Mouse (Mus musculus) hindbrain, embryonic 14.5 days (tissue): ENCODE data around the gene Prkca. TPM values are rescaled to one million over a fixed set of nuclear protein-coding genes. Genes with fewer than 3 reads are reported as not detected.
A peak's percentile ranks its signal among the peaks of the same experiment; 100 is the strongest.

Experiments
- ATAC-seq: fragments of 200-750 bp; cut with Nextera tagmentation; 2 replicates; pipeline ENCODE4 v1.8.0; 2017; ENCODE audit warnings: moderate number of reproducible peaks, mild to moderate bottlenecking, moderate TSS enrichment, moderate library complexity; ENCODE audit not compliant: low FRiP score
- DNase-seq: peaks from one replicate; pipeline ENCODE4 v3.0.0-alpha.2; 2015; ENCODE audit warnings: low spot score
- H3K27ac ChIP-seq: fragments of 300-500 bp; sonication (generic); 2 replicates; pipeline ENCODE4 v1.5.1; 2014; ENCODE audit warnings: mild to moderate bottlenecking, moderate library complexity
- H3K27me3 ChIP-seq: fragments of 300-500 bp; sonication (generic); 2 replicates; pipeline ENCODE4 v1.6.1; 2014; ENCODE audit warnings: mild to moderate bottlenecking, low read length, mixed read lengths; ENCODE audit not compliant: control insufficient read depth, insufficient read depth
- H3K36me3 ChIP-seq: fragments of 300-500 bp; sonication (generic); replicated peaks from 2 replicates; pipeline ENCODE4 v1.6.1; 2014; ENCODE audit not compliant: control insufficient read depth, insufficient read depth
- H3K4me1 ChIP-seq: fragments of 300-500 bp; sonication (generic); replicated peaks from 2 replicates; pipeline ENCODE4 v1.6.1; 2014; ENCODE audit warnings: antibody characterized with exemption, low read length, mixed read lengths; ENCODE audit not compliant: control insufficient read depth, insufficient read depth
- H3K4me2 ChIP-seq: fragments of 300-500 bp; sonication (generic); replicated peaks from 2 replicates; pipeline ENCODE4 v1.6.1; 2014; ENCODE audit warnings: mild to moderate bottlenecking, moderate library complexity
- H3K4me3 ChIP-seq: fragments of 300-500 bp; sonication (generic); replicated peaks from 2 replicates; pipeline ENCODE4 v1.5.1; 2014; ENCODE audit warnings: mild to moderate bottlenecking, low read length
- H3K9ac ChIP-seq: fragments of 300-500 bp; sonication (generic); 2 replicates; pipeline ENCODE4 v1.6.1; 2014
- H3K9me3 ChIP-seq: fragments of 300-500 bp; sonication (generic); 2 replicates; pipeline ENCODE4 v1.6.1; 2016; ENCODE audit warnings: low read length; ENCODE audit not compliant: control insufficient read depth
- WGBS: fragments of 180-500 bp; shearing (Covaris S2); extraction: QIAGEN DNeasy Blood & Tissue Kit; methylation state at CpG from one replicate; pipeline ENCODE4 v1.1.7; 2014; 5-methylcytosine and 5-hydroxymethylcytosine counted together
- polyA plus RNA-seq: library from polyadenylated mRNA; unstranded; fragments of >200 nt; fragmentation: Nextera tagmentation; extraction: Ambion mirVana; gene quantifications from 2 replicates; pipeline ENCODE4 v1.2.1, GENCODE M21; 2014

Prkca gene
- polyA plus RNA-seq, 1 experiment from 2014 or later, result 9.1 TPM

- Histone ChIP-seq H3K36me3 (no peaks in the 10 kb centered on the region), H3K4me2 (no peak overlapping the region), H3K9me3 (0 out of 2 replicates have a peak, but pooled peaks cover 6% of the 10 kb centered on the region), H3K4me3 (no peak overlapping the region), H3K27ac (peak overlapping the region; percentile 59; the same call in 1 of the 2 replicates), H3K27me3 (no peaks in the 10 kb centered on the region), H3K9ac (no peak overlapping the region), H3K4me1 (0 out of 2 replicates have a peak, but pooled peaks cover 11% of the 10 kb centered on the region)
- WGBS, result 84% methylated on average over 1 of the region's 1 CpGs
- ATAC-seq (no peak), DNase-seq (no peak)
Measured at GRCm38 (mm10) chr11:108162639-108163038, 181.1 kb downstream of the Prkca start.

DNA sequence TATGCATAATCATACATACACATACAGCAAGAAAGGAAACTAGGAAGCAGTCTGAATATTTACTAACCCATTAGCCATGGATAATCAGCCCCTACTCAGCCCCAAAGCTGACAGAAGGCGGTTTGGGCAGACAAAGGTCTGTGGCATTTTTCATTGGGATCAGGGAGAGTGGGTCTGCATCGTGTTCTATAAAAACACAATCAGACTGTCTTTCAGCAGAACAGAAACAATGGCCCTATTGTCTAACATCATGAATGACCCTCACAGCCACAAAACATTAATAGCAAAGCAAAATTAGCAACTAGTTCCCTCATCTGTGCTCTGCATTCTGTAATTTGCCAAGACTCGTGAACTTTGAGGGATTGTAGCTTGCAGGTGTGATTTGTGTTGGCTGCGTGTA is 181.6 kb downstream of the Prkca start:
- Histone ChIP-seq H3K9me3 (0 out of 2 replicates have a peak, but pooled peaks cover 6% of the 10 kb centered on the region), H3K9ac (no peak overlapping the region), H3K4me3 (no peak overlapping the region), H3K27ac (peak overlapping the region; percentile 59; the same call in 1 of the 2 replicates), H3K4me1 (0 out of 2 replicates have a peak, but pooled peaks cover 11% of the 10 kb centered on the region), H3K36me3 (no peaks in the 10 kb centered on the region), H3K27me3 (no peaks in the 10 kb centered on the region), H3K4me2 (no peak overlapping the region)
- DNase-seq (no peak), ATAC-seq (no peak)
- 17% methylated on average over 4 of the region's 4 CpGs for WGBS

DNA sequence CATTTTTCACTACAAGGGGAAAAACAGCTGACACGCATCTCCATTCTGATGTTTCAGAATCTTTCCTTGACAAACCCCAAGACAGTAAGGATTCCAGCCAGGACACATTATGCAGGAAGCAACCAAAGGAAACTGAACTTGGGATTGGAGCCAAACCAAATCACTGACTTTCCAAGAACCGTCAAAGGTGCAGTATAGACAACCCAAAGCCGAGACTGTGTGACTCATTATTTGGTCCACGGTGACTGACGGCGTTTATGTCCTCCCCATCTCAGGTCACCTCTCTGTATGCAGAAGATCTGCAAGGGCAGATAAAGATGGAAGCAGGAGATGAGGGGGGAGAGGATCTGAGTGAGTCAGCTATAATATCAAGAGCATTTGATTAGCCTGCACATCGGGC is 183.7 kb downstream of the Prkca start:
- no peak overlapping the region for H3K27ac ChIP-seq
- no peaks in the 10 kb centered on the region for H3K36me3 ChIP-seq
- H3K4me2 ChIP-seq, result no peak overlapping the region
- 0 out of 2 replicates have a peak, but pooled peaks cover 6% of the 10 kb centered on the region for H3K9me3 ChIP-seq
- H3K4me3 ChIP-seq, result no peak overlapping the region
- ATAC-seq (no peak), DNase-seq (no peak)
- H3K4me1 ChIP-seq, result 0 out of 2 replicates have a peak, but pooled peaks cover 11% of the 10 kb centered on the region
- H3K27me3 ChIP-seq, result no peaks in the 10 kb centered on the region
- WGBS, result 85% methylated on average over 7 of the region's 7 CpGs
- H3K9ac ChIP-seq, result no peak overlapping the region

DNA sequence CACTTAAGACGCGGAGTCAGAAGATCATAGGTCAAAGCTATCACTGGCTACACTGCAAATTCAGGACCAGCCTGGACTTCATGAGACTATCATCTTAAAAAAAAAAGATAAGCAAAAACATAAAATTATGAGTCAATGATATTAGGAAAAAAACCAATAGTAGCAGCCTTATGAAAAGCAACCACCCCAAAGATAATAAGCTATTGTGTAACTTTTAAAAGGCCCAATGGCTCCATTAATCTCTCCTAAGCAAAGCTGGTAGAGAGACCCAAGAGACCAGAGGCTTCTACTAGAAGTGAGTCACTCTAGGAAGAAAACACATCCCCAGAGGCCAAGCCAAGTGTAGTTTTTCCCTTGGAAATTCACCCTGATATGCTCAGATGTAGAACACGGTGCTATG is 185.7 kb downstream of the Prkca start:
- Histone ChIP-seq H3K4me3 (no peak overlapping the region), H3K4me2 (no peak overlapping the region), H3K4me1 (0 out of 2 replicates have a peak, but pooled peaks cover 10% of the 10 kb centered on the region), H3K9me3 (0 out of 2 replicates have a peak, but pooled peaks cover 6% of the 10 kb centered on the region), H3K27me3 (no peaks in the 10 kb centered on the region), H3K36me3 (no peaks in the 10 kb centered on the region), H3K9ac (no peak overlapping the region), H3K27ac (no peak overlapping the region)
- DNase-seq (no peak), ATAC-seq (no peak)
- 96% methylated on average over 3 of the region's 3 CpGs for WGBS

GRCm38 (mm10) chr11:108157074-108157473 is 186.7 kb downstream of the Prkca start:
- Histone ChIP-seq H3K36me3 (no peaks in the 10 kb centered on the region), H3K9ac (no peak overlapping the region), H3K27ac (no peak overlapping the region), H3K4me1 (peaks cover 2% of the 10 kb centered on the region; the same call in 1 of the 2 replicates), H3K4me3 (no peak overlapping the region), H3K4me2 (no peak overlapping the region), H3K27me3 (no peaks in the 10 kb centered on the region), H3K9me3 (0 out of 2 replicates have a peak, but pooled peaks cover 6% of the 10 kb centered on the region)
- ATAC-seq (no peak), DNase-seq (no peak)
- 95% methylated on average over 5 of the region's 5 CpGs for WGBS

DNA sequence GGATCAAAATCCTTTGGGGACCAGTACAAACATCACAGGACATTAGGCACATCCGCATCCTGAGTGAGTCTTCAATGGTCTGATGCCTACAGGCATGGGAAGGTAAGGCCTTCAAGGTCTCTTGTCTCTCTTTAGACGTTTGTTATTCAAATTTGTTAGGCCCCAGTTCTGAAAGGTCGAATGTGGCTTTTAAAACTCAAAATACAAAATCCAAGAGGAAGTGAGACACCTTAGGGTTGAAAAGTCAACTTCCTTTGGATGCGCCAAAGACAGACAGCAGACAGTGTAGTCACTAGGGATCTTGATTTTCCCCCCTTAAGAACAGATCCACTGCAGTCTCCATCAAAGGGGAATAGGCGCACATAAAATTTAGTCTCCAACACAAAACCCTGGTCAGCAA is 187.6 kb downstream of the Prkca start:
- no peak for DNase-seq
- no peaks in the 10 kb centered on the region; the same call in 1 of the 2 replicates for H3K4me1 ChIP-seq
- WGBS, result 80% methylated on average over 5 of the region's 5 CpGs
- no peak overlapping the region for H3K9ac ChIP-seq
- 0 out of 2 replicates have a peak, but pooled peaks cover 6% of the 10 kb centered on the region for H3K9me3 ChIP-seq
- no peaks in the 10 kb centered on the region for H3K36me3 ChIP-seq
- H3K4me3 ChIP-seq, result no peak overlapping the region
- H3K27me3 ChIP-seq, result no peaks in the 10 kb centered on the region
- no peak overlapping the region for H3K4me2 ChIP-seq
- no peak overlapping the region for H3K27ac ChIP-seq
- no peak for ATAC-seq

DNA sequence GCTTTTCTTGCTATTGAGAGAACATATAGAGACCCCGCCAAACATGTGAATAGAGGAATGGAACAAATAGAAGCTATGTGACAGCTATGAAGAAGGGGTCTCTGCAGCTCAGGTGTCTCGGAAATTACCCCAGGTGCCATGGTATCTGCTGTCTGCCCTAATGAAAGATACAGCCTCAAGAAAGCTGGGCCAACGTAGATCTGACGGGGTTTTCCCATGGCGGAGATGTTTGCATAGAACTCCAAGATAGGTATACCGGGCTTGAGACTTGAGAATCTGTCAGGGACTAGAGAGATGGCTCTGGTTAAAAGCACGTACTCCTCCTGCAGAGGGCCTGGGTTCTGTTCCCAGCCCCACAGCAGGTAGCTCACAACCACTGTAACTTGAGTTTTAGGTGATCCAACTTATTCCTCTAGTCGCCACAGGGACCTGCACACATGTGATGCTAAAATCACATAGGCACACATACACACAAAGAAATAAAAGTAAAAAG is 188.6 kb downstream of the Prkca start:
- H3K4me3 ChIP-seq, result no peak overlapping the region
- H3K27ac ChIP-seq, result no peak overlapping the region
- H3K36me3 ChIP-seq, result no peaks in the 10 kb centered on the region
- ATAC-seq (no peak), DNase-seq (no peak)
- WGBS, result 97% methylated on average over 8 of the region's 8 CpGs
- no peak overlapping the region for H3K9ac ChIP-seq
- 0 out of 2 replicates have a peak, but pooled peaks cover 6% of the 10 kb centered on the region for H3K9me3 ChIP-seq
- H3K4me2 ChIP-seq, result no peak overlapping the region
- peaks cover 6% of the 10 kb centered on the region for H3K4me1 ChIP-seq
- no peaks in the 10 kb centered on the region for H3K27me3 ChIP-seq

GRCm38 (mm10) chr11:108153997-108154841 is 189.5 kb downstream of the Prkca start:
- Histone ChIP-seq H3K27ac (no peak overlapping the region), H3K9ac (no peak overlapping the region), H3K9me3 (0 out of 2 replicates have a peak, but pooled peaks cover 6% of the 10 kb centered on the region), H3K27me3 (no peaks in the 10 kb centered on the region), H3K4me3 (no peak overlapping the region), H3K4me1 (peaks cover 10% of the 10 kb centered on the region), H3K36me3 (no peaks in the 10 kb centered on the region), H3K4me2 (no peak overlapping the region)
- ATAC-seq (no peak), DNase-seq (no peak)
- 75% methylated on average over 9 of the region's 9 CpGs for WGBS

GRCm38 (mm10) chr11:108152591-108152990 is 191.1 kb downstream of the Prkca start:
- Histone ChIP-seq H3K27me3 (no peaks in the 10 kb centered on the region), H3K4me2 (no peak overlapping the region), H3K27ac (no peak overlapping the region), H3K36me3 (no peaks in the 10 kb centered on the region), H3K9me3 (no peaks in the 10 kb centered on the region), H3K4me1 (peaks cover 19% of the 10 kb centered on the region), H3K9ac (no peak overlapping the region), H3K4me3 (no peak overlapping the region)
- ATAC-seq, result no peak
- no peak for DNase-seq
- 80% methylated on average over 4 of the region's 4 CpGs for WGBS
